Mouse (Mus musculus) brain, adult 10 weeks (tissue): Measurements from ENCODE around the gene Pgm2. TPM values are rescaled to one million over a fixed set of nuclear protein-coding genes. Genes with fewer than 3 reads are reported as not detected.

ENCODE experiments used
- polyA plus RNA-seq: library from polyadenylated mRNA; stranded (reverse); fragments of 350-450 nt; fragmentation: Illumina TruSeq; extraction: RNeasy Lipid Tissue Mini Kit (QIAGEN cat#74804); gene quantifications from one replicate; pipeline ENCODE4 v1.2.3, GENCODE M21; 2015; ENCODE audit warnings: low read depth, low replicate concordance

Gene Pgm2
- polyA plus RNA-seq, result 8.0 TPM

GRCm38 (mm10) chr5:64092748-64093292 lies at the start of gene Pgm2:
Gene Pgm2 (plus strand): TSS chr5:64092950.

GRCm38 (mm10) chr5:64155861-64156550 lies 63.3 kb downstream of the Pgm2 start, which contains the start of gene Tbc1d1:
Gene Tbc1d1 (plus strand): TSS chr5:64156305.

Other genes starting within 250 kb of the Pgm2 start
- 10.9 TPM for gene Rell1, start 124.1 kb upstream of the Pgm2 start, polyA plus RNA-seq
- 12.9 TPM for gene Tbc1d1, start 63.4 kb downstream of the Pgm2 start, polyA plus RNA-seq